Comparison of ENCODE assay signal across 15 mouse cellular contexts in genomic region chr8:94482051-94482450, GRCm38 (mm10). TPM values are rescaled to one million over a fixed set of nuclear protein-coding genes. Genes with fewer than 3 reads are reported as not detected.
DNase-seq lines count a peak whose midpoint lies in the region; TF ChIP-seq lines count a peak whose summit lies in the region.
"Had no signal": no experiment of that assay in that cellular context is flagged by ENCODE, and none has a peak within 500 bp of the region (broad histone marks: within the 10 kb centered on the region; RNA-seq: fewer than 3 reads in every experiment).

No protein-coding gene starts in this region.

- no peaks in the 10 kb centered on the region for H3K79me2 ChIP-seq in heart, adult 2 months (replicated peaks; ENCODE audit: control insufficient read depth, insufficient read depth, low read length)

- TF ChIP-seq EP300 in heart, adult 2 months (IDR thresholded peaks at IDR 0.05; ENCODE audit: insufficient read depth, low read depth, low read length), result no peak

- no peak for TF ChIP-seq CTCF in heart, adult 2 months (IDR thresholded peaks at IDR 0.05)

- intact Hi-C loops in heart, adult 2 months (cut with DNase I), result no loop called here

- no peak overlapping the region for H3K27ac ChIP-seq in embryonic facial prominence, embryonic 10.5 days (replicated peaks)
- no peak overlapping the region for H3K27ac ChIP-seq in forebrain, embryonic 10.5 days
- H3K27ac ChIP-seq in heart, adult 2 months, result no peak overlapping the region
- H3K27ac ChIP-seq: embryonic facial prominence, embryonic 13.5 days; hindbrain, postnatal 0 days; limb, embryonic 15.5 days; macrophage had no signal

- H3K36me3 ChIP-seq in embryonic facial prominence, embryonic 10.5 days (replicated peaks), result no peaks in the 10 kb centered on the region
- no peaks in the 10 kb centered on the region for H3K36me3 ChIP-seq in forebrain, embryonic 10.5 days (replicated peaks)
- no peaks in the 10 kb centered on the region for H3K36me3 ChIP-seq in heart, adult 2 months (ENCODE audit: control insufficient read depth, insufficient read depth, low read length)
- H3K36me3 ChIP-seq: embryonic facial prominence, embryonic 13.5 days; limb, embryonic 15.5 days had no signal

- H3K9ac ChIP-seq in heart, adult 2 months (ENCODE audit: low read depth, low read length), result no peak overlapping the region
- H3K9ac ChIP-seq: embryonic facial prominence, embryonic 13.5 days; limb, embryonic 15.5 days had no signal

- 12% methylated on average over 6 of the region's 6 CpGs for WGBS in embryonic facial prominence, embryonic 10.5 days
- 13% methylated on average over 6 of the region's 6 CpGs for WGBS in forebrain, embryonic 10.5 days
- 8% methylated on average over 6 of the region's 6 CpGs for WGBS in heart, adult 2 months

- H3K9me3 ChIP-seq in embryonic facial prominence, embryonic 10.5 days, result no peaks in the 10 kb centered on the region
- H3K9me3 ChIP-seq in forebrain, embryonic 10.5 days, result no peaks in the 10 kb centered on the region
- H3K9me3 ChIP-seq: embryonic facial prominence, embryonic 13.5 days; limb, embryonic 15.5 days had no signal

- H3K4me3 ChIP-seq in embryonic facial prominence, embryonic 10.5 days, result no peak overlapping the region
- no peak overlapping the region for H3K4me3 ChIP-seq in forebrain, embryonic 10.5 days
- H3K4me3 ChIP-seq in heart, adult 2 months, result no peak overlapping the region
- H3K4me3 ChIP-seq: embryonic facial prominence, embryonic 13.5 days; limb, embryonic 15.5 days had no signal

- DNase-seq in testis, postnatal 10 days (ENCODE audit: low spot score), result peak; percentile 40
- DNase-seq in testis, postnatal 14 days (ENCODE audit: low spot score), result no peak
- DNase-seq in ZHBTc4 (ENCODE audit: low read depth, low spot score), result peak; percentile 44
- DNase-seq in embryonic facial prominence, embryonic 10.5 days (ENCODE audit: low spot score), result peak; percentile 25
- no peak for DNase-seq in kidney, adult 11 months
- no peak for DNase-seq in forebrain, embryonic 10.5 days (ENCODE audit: extremely low spot score, low spot score)
- DNase-seq in heart, adult 2 months, result no peak
- DNase-seq: cerebellum, adult 9-11 months; heart, adult 18-20 months; kidney, postnatal 10 days; midbrain, embryonic 14.5 days had no signal

- no peak for TF ChIP-seq POLR2A in heart, adult 2 months (IDR thresholded peaks at IDR 0.05; ENCODE audit: insufficient read depth, low read depth, low read length)

- no peaks in the 10 kb centered on the region for H3K4me1 ChIP-seq in embryonic facial prominence, embryonic 10.5 days
- H3K4me1 ChIP-seq in forebrain, embryonic 10.5 days, result peaks cover 3% of the 10 kb centered on the region; the same call in 1 of the 2 replicates
- peaks cover 4% of the 10 kb centered on the region for H3K4me1 ChIP-seq in heart, adult 2 months (ENCODE audit: control insufficient read depth, insufficient read depth, low read length)
- H3K4me1 ChIP-seq: embryonic facial prominence, embryonic 13.5 days; limb, embryonic 15.5 days had no signal

- no peaks in the 10 kb centered on the region for H3K27me3 ChIP-seq in embryonic facial prominence, embryonic 10.5 days (replicated peaks; ENCODE audit: low read depth, poor library complexity, severe bottlenecking)
- H3K27me3 ChIP-seq in forebrain, embryonic 10.5 days (ENCODE audit: poor library complexity, severe bottlenecking), result no peaks in the 10 kb centered on the region
- H3K27me3 ChIP-seq in heart, adult 2 months (ENCODE audit: control insufficient read depth, insufficient read depth, low read length), result no peaks in the 10 kb centered on the region
- H3K27me3 ChIP-seq: embryonic facial prominence, embryonic 13.5 days; limb, embryonic 15.5 days had no signal

RNA-seq across cellular contexts. Expression of gene Nlrc5, which starts 47.9 kb away (rescaled TPM):
- 0.06 TPM in 1 of 2 replicates, not detected in the other for polyA plus RNA-seq in embryonic facial prominence, embryonic 10.5 days (2016; fragmentation: Nextera tagmentation; extraction: Ambion mirVana)
- polyA plus RNA-seq in forebrain, embryonic 10.5 days (2016; fragmentation: Nextera tagmentation; extraction: Ambion mirVana), result 0.12 and 0.25 TPM in 2 replicates
- 1 to 10 TPM; 2.3 to 3.7 TPM for total RNA-seq in heart, adult 2 months (2021)
- 3.7 and 4.9 TPM in 2 replicates for polyA plus RNA-seq in heart, adult 2 months (2012; rRNA removed)

RNA-seq across cellular contexts. Expression of gene Cpne2, which starts 50.7 kb away (rescaled TPM):
- 9.1 and 9.9 TPM in 2 replicates for polyA plus RNA-seq in embryonic facial prominence, embryonic 10.5 days (2016; fragmentation: Nextera tagmentation; extraction: Ambion mirVana)
- polyA plus RNA-seq in forebrain, embryonic 10.5 days (2016; fragmentation: Nextera tagmentation; extraction: Ambion mirVana), result 16.2 and 16.3 TPM in 2 replicates
- 1 to 10 TPM; 3.4 to 3.9 TPM for total RNA-seq in heart, adult 2 months (2021)
- polyA plus RNA-seq in heart, adult 2 months (2012; rRNA removed), result 8.3 and 14.1 TPM in 2 replicates

Comparison
In these comparisons a context has a peak if more than half of its experiments do, and no peak if none do; other contexts are left out.
1. DNase-seq: peak in testis, postnatal 10 days (single experiment), ZHBTc4 (single experiment) and embryonic facial prominence, embryonic 10.5 days (single experiment); none in testis, postnatal 14 days (single experiment), kidney, adult 11 months (single experiment), forebrain, embryonic 10.5 days (single experiment) and heart, adult 2 months (0 of 2).